Mouse (Mus musculus): Measurements from ENCODE around the gene Sco2. TPM values are rescaled to one million over a fixed set of nuclear protein-coding genes. Genes with fewer than 3 reads are reported as not detected.

Gene Sco2
- polyA plus RNA-seq, 1 experiment = 70.4 TPM

DNA sequence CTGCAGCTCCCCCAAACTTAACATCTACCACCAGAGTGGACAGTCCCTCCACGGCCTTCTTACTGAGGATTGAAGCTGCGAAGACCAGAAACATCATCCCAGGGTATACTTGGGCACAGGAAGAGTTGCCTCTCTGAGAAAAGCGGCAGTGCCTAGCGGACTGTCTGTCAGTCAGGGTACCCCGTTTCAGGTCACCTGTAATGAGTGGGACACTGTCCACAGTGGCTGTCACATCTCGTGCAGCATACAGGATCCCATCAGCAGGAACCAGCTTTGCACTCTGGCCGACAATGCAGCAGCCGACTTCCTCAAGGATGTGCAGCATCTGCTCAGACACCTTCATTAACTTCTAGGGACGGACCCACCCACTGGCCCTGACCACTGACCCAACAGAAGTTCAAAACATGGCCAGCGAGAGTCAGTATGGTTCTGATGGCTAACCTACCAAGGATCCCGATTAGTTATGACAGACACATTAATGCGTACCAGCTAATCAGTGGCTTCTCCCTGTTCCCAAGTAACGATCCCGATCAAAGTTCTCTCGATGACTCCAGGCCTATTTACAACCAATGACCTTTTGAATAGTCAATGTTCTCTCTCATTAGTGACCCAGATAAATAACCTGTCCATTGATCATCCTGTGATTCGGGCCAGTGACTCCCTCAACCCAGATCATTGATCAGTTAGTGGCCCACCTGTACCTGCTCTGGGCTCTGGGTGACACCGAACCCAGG is 1.3 kb upstream of the Sco2 start:
- no peak for DNase-seq (ENCODE audit: low read depth, low spot score)
- 92% methylated on average over 17 of the region's 17 CpGs for WGBS

DNA sequence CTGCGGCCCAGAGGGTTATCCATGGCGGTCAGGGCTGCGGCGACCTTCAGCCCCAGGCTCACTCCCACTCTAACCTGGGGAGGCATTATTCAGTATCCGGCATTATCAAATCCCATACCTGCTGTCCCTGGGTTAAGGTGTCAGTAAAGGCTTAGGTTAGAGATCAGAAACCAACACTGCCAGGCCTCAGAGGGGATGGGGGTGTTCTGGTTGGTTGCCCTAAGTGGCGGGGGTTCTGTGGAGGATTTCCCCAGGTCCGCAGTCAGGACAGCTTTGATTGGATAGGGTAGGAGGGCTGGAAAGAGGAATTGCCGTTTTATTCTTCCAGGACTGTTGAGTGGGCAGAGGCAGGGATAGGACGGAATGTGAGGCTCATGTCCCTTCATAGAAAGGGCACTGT is 694 bp upstream of the Sco2 start:
- 50% methylated on average over 9 of the region's 9 CpGs for WGBS
- no peak for DNase-seq (ENCODE audit: low read depth, low spot score)

DNA sequence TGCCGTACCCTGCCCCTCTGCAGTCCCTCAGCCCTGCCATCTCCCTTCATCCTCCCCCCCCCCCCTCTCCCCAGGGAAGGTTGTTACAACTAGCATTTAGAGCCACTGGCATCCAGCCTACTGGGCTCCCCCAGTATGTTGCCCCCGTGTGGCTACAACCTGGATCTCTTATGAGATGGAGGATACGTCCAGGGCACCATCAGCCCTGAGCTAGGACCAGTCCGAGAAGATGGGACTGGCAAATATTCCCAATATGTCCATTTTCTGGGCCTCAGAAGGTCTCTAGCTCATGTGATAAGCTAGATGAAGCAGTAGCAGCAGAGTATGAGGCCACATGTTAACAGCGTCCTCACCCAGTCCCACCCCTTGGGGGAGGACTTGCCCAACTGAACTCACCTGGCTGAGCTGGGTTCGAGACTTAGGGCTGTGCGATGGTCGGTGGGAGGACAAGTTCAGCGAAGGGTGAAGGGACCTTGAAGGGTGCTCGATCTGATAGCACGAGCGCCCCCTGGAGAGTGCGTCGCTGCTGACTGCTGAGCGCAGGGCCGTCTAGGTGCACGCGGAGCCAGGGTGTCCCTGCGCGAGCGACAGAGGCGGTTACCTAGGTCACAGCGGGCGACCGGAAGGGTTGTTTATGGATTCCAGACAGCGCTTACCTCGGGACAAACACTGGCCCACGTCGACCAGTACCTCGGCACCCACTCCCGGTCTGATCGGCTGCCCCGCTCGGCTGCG is 452 bp downstream of the Sco2 start:
- whole genome bisulfite sequencing = 1% methylated on average over 35 of the region's 35 CpGs
- DNase-seq (ENCODE audit: low read depth, low spot score) = peak; percentile 61

DNA sequence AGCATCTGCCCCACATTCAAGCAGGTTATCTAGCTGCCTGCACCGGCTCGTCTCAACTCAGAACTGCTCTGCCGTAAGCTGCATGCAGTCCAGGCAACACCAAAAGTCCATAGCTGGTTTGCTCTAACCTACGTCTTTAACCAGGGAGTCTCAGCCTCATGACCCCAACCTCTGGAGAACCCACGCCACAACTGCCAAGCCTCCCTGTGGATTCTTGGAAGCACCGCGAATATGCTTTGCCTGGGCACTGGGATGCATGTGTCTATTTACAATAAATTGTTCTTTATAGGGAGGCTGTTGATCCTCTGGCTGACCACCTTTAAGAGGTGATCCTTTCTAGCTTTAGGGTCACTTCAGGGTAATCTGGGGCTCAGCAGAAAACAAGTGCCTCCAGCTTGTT is 1.1 kb downstream of the Sco2 start:
- no peak for DNase-seq (ENCODE audit: low read depth, low spot score)
- 85% methylated on average over 7 of the region's 7 CpGs for WGBS

DNA sequence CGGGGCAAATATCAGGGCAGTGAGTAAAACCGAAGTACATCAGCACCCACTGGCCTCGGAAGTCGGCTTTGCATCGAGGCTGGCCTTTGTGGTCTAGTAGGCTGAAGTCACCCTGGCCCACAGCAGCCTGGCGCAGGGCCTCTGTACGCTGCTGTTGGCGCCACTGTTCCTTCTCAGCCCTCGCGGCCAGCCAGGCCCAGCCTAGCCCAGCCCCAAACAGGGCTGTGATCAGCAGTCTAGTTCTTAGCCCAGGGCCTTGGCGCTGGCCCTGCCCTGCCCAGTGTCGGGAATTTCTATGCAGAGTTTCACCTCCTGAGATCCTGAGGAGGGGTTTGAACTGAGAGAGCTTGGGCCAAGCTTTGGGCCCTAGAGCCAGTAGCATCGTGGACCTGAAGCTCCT is 1.6 kb downstream of the Sco2 start:
- no peak for DNase-seq (ENCODE audit: low read depth, low spot score)
- 81% methylated on average over 13 of the region's 13 CpGs for WGBS

DNA sequence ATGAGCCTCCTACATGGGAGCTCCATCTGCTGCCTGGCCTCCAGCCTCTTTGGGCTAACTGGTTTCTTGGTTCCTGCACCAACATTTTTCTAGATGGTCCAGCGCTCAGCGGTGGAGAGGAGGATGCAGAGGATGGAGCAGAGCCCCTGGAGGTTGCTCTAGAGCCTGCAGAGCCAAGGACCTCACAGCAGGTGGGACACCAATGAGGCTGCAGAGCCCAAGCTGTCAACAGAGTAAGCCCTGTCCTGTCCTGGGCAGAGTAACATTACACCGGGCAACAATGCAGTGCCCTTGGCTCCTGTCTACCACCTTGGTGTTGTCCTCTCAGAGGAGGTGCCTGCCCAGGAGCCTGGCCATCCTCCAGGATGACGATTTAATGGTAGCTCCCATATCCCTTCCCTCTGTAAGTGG is 8.5 kb downstream of the Sco2 start:
- WGBS = 90% methylated on average over 4 of the region's 4 CpGs

DNA sequence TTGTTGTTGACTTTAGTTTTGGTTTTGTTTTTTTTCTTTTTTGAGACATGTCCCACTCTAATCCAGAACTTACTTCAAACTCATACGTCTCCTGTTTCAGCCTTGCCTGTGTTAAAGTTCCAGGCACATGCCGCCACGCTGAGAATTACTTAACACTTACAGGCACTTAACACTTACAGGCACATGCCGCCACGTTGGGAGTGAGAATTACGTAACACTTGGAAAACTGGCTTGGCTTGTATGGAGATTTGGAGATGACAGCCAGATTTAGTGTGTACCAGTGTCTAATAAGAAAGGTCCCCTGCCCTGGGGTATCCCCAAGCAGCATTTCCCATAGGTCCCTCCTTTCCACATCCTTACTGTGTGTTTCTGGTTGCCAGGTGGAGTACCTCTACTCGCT is 10.6 kb downstream of the Sco2 start:
- 84% methylated on average over 7 of the region's 7 CpGs for WGBS
- DNase-seq (ENCODE audit: low read depth, low spot score) = no peak

More for the DNA sequence above, 8.5 kb downstream of the Sco2 start:
- DNase-seq (ENCODE audit: low read depth, low spot score) = no peak

DNA sequence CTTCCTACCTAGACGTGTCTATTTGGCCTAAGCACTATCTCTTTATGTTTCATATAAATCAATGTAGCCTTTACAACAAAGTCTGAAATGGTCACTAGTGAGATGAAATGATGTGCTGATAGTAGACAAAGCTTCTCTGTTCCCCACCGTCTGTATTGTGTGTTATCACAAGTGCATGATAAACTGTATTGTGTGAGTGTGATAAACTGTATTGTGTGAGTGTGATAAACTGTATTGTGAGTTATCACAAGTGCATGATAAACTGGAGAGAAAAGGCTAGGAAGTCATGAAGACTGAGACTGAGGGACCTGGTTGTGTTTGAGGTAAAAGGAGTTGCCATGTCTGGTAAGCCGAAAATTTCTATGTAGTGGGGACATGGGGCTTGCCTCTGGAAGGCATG is 14.9 kb downstream of the Sco2 start:
- DNase-seq (ENCODE audit: low read depth, low spot score) = no peak
- WGBS = 65% methylated on average over 3 of the region's 3 CpGs

DNA sequence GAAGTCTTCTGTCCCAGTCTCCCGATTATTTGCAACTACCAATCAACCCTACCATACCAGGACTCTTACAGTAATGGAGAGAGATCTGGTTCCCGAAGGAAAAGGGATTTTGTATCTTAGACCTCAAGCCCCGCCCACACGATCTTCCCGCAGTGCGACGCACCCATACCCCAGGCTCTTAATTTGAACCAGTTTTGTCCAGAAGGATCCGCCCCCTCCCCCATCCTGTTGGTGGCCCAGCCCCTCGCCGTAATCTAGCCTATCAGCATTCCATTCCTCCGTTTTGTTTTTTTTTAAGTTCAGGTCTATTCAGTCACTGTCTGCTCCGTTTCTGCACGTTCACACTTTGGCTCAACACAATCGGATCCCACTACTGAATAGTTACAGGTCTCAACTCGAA is 17.3 kb downstream of the Sco2 start:
- under 1% methylated on average over 15 of the region's 15 CpGs for WGBS
- DNase-seq (ENCODE audit: low read depth, low spot score) = peak; percentile 42

DNA sequence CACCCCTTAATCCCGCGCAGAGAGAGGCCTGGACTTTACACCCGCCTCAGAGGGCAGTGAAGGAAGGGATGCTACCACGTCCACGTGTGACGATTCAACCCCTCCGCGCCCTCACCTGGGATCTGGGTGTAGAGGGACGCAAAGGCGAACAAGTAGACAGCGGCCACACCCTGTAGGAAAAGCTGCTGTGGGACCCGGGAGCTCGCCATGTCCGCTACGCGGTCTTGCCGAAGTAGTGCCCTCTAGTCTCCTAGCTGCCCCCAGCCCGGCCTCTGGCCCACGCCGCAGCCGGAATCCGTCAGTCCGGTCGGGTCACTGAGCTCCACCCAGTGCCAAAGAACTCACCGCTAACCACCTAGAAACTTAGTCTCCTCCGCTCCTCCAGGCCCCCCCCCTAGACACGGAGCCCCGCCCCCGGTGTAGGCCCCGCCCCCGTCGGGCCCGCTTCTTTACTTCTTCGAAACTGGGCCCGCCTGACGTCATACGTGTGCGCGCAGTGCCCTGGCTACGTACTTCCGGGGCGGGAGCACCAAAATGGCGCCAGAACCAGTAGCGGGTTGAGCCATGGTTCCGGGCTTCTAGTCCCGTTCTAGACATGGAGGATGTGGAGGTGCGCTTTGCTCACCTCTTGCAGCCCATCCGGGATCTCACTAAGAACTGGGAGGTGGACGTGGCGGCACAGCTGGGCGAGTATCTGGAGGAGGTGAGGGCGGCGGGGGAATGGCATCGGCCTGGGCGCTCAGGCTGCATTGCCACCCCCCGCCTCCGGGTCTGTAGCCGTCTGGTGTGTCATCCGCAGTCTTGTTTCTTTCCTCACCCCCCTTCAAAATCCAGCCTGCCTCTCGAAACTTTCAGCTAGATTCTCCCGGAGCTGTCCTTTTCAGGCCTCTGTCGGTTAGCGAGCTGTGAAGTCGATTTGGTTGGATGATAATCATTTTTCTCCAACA is 18.1 kb downstream of the Sco2 start, which contains the start of the genes Lmf2 and Ncaph2:
Lmf2 (minus strand) TSS at position 419 of the 947 bp plus-strand sequence.
Ncaph2 (plus strand) TSS at position 479 of the 947 bp plus-strand sequence.
- under 1% methylated on average over 64 of the region's 64 CpGs for WGBS
- peak; percentile 82 for DNase-seq (ENCODE audit: low read depth, low spot score)

DNA sequence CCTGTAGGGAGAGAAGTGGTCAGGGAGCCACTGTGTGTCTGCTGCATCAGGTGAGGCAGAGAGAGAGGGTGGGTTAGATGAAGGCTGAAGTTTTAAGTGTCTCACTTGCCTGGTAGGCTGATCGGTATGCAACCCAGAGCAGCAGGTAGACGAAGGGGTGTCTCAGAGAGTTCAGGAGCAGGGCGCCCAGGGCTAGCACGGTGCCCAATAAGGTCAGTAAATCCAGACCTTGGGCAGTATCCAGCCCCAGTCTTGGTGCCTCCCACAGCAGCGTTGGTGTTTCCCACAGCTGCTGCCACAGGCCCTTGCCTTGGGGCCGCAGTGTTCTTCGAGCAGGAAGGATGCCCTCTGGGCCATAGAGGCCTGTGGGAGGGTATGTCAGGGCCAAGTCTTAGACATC is 19.2 kb downstream of the Sco2 start:
- DNase-seq (ENCODE audit: low read depth, low spot score) = no peak
- 62% methylated on average over 7 of the region's 7 CpGs for WGBS

DNA sequence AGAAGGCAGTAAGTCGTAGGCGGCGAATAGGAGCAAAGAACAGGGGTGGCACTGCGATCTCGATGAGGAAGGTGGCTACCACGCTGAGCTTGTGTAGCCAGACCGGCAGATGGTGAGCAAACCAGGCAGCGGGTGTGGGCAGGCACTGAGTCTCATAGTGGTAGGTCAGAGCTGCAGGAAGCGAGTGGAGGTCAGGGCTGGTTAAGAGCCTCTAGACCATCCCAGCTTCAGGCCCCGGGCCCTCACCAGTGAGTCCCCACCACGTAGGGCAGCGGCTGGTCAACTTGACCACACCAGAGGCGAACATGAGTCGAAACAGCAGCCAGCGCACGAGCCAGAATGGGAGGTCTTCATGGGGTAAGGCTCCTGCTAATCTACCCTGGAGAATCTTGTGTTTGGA is 19.8 kb downstream of the Sco2 start:
- WGBS = 95% methylated on average over 16 of the region's 16 CpGs
- no peak for DNase-seq (ENCODE audit: low read depth, low spot score)

DNA sequence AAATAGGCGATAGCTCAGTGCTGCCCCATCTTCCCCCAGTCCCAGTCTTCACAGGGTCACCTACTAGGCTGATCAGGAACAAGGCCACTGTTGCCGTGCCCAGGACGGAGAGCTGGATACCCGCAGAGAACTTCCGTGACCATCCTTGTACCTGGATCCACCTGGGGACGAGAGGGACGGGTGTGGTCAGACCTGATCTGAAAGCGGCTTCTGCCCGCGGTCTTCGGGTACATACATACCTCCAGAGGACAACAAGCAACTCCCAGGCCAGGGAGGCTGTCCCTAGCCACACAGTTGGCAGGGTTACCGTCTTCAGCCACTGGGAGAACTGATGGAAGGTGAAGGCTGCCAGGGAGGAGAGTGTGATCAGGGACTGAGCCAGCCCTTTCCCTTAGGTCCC is 20.9 kb downstream of the Sco2 start:
- no peak for DNase-seq (ENCODE audit: low read depth, low spot score)
- WGBS = 96% methylated on average over 12 of the region's 12 CpGs

DNA sequence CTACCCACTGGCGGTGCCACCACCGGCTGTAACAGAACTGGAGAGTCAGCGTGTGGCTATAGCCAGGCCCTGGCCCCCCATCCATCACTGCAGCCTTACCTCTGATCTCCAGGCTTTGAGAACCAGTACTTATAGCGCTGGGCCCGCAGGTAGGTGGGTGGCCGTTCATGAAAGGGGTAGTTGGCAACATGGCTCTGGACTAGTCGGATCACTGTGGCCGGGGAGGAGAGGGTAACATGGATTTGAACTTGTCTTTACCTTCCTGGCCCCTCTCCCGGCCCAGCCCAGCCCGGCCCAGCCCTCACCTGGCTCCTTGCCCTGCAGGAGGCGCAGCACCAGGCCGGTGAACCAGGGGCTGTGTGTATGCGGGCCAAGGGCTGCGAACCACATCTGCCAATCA is 21.6 kb downstream of the Sco2 start:
- WGBS = 88% methylated on average over 14 of the region's 14 CpGs
- no peak for DNase-seq (ENCODE audit: low read depth, low spot score)

DNA sequence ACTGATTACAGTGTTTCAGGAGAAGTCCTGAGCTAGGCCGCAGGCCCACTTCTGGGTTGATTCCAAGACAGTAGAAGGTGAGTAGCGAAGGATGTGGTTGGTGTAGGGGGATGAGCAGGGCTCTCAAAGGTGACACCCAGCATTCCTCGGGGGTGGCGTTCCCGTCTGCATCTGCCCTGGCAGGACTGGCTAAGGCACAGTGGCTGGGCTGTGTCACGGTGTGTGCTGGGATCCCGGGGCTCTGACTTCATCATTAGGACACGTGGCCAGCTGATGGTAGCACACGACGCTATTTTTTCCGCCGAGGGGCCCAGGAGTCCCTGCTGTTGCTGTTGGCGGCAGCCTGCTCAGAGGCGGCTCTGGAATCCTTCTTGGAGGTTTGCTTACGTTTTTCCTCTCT is 22.3 kb downstream of the Sco2 start:
- 89% methylated on average over 15 of the region's 15 CpGs for WGBS
- DNase-seq (ENCODE audit: low read depth, low spot score) = no peak

DNA sequence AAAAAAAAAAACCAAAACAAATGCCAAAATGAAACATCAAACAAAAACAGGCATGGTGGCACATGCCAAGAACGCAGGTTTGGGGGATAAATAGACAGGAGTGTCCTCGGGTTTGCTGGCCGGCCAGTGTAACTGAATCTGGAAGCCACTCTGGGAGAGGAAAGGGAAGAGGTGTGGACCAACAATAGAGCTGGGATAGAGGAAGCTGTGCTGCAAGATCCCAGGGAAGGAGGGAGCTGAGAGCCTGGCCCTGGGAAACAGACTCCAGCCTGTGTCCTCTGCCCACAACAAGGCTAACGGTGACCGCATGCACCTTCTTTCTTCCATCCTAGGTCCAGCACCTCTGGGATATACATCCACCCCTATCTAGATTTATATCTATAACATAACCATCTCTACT is 23.2 kb downstream of the Sco2 start:
- no peak for DNase-seq (ENCODE audit: low read depth, low spot score)
- WGBS = 85% methylated on average over 5 of the region's 5 CpGs

DNA sequence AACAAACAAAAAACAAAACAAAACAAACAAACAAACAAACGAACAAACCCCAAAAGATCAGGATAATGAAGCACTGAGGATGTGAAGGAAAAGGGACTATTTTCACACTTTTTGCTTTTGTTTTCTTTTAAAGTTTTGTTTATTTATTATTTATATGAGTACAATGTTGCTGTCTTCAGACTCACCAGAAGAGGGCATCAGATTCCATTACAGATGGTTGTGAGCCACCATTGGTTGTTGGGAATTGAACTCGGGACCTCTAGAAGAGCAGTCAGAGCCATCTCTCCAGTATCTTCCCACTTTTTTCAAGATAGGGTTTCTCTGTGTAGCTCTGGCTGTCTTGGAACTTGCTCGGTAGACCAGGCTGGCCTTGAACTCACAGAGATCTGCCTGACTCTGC is 30.3 kb downstream of the Sco2 start:
- DNase-seq (ENCODE audit: low read depth, low spot score) = no peak
- WGBS = 74% methylated on average over 3 of the region's 3 CpGs

DNA sequence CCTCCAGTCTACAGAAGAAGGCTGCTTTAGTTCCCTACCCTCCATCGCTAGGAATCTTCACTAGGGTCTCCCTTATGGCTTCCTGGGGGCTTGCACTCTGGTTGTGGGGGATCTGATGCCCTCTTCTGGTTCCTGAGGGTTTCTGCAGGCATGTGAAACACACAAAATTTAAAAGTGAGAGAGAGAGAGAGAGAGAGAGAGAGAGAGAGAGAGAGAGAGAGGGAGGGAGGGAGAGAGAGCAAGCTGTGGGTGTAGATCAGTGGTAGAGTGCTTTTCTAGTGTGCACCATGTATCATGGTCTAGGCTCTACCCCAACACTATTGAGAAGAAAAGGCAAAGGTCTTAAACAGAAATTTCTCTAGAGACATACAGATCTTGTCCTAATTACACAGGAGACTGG is 32.0 kb downstream of the Sco2 start:
- 45% methylated on average over 1 of the region's 1 CpGs for WGBS
- DNase-seq (ENCODE audit: low read depth, low spot score) = no peak

DNA sequence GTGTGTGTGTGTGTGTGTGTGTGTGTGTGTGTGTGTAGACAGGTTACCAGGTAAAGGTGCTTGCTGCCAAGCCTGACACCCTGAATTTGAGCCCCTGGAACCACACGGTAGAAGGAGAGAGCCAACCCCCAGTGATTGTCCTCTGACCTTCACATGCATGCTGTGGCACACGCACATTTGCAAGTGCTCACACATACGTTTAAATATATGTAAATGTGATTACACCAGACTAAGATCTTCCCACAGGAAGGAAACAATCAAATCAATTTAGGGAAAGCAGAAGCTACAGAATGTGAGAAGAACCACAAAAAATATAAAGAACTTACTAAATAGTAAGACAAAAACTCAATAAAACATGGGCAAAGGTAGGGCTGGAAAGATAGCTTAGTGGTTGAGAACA is 33.5 kb downstream of the Sco2 start:
- 60% methylated on average over 3 of the region's 3 CpGs for WGBS
- DNase-seq (ENCODE audit: low read depth, low spot score) = no peak

DNA sequence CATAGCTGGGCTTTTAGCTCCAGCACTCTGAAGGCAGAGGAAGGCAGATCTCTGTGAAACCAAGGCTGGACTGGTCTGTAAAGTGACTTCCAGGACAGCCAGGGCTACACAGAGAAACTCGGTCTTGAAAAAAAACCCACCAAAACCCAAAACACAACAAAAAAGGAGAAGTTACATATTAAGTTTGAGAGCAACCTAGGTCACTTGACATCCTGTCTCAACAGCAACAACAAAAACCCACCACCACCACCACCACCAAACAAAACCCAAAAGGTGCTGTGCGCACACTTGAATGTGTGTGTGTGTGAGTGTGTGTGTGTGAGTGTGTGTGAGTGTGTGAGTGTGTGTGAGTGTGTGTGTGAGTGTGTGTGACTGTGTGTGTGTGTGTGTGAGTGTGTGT is 34.0 kb downstream of the Sco2 start:
- 81% methylated on average over 2 of the region's 2 CpGs for WGBS

More for the DNA sequence above, 34.0 kb downstream of the Sco2 start:
- no peak for DNase-seq (ENCODE audit: low read depth, low spot score)

Data from large intestine, adult 2 months (tissue).